Mouse (Mus musculus): ENCODE measurements around the gene Mrps16.

The Mrps16 gene

GRCm38 (mm10) chr14:20368271-20368670 is 25.2 kb downstream of the Mrps16 start:
- in situ Hi-C loops (cut with MboI, MseI) = no loop called here

DNA sequence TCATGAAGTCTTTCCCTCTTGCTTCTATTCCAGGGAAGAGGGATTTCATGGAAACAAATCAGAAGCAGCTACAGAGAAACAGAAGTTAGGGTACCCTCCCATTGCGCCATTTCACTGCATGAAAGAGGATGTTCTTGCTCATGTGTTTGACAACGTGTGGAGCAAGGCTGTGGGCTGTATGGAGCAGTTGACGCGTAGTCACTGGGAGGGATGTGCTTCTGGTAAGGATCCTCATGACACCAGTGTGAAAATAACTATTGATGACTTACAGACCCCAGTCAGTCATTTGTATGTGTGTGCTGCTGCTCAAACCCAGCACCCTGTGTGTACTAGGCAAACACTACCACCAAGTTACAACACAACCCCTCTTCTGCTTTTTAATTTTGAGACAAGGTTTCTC is 30.2 kb downstream of the Mrps16 start:
- in situ Hi-C loops (cut with MboI, MseI) = no loop called here

- in situ Hi-C loops (cut with MboI, MseI) = no loop called here
Observed at GRCm38 (mm10) chr14:20347991-20348541, 45.4 kb downstream of the Mrps16 start, which contains the start of the genes Ecd and Fam149b. Gene Ecd (minus strand): TSS chr14:20348121. Gene Fam149b (plus strand): TSS chr14:20348162.

GRCm38 (mm10) chr14:20347441-20347990 is 45.9 kb downstream of the Mrps16 start:
- in situ Hi-C loops (cut with MboI, MseI) = no loop called here

- in situ Hi-C loops (cut with MboI, MseI) = no loop called here
Observed at GRCm38 (mm10) chr14:20345885-20346284, 47.5 kb downstream of the Mrps16 start.

- in situ Hi-C loops (cut with MboI, MseI) = no loop called here
Observed at GRCm38 (mm10) chr14:20340866-20341265, 52.6 kb downstream of the Mrps16 start.

GRCm38 (mm10) chr14:20340149-20340548 is 53.3 kb downstream of the Mrps16 start:
- in situ Hi-C loops (cut with MboI, MseI) = no loop called here

DNA sequence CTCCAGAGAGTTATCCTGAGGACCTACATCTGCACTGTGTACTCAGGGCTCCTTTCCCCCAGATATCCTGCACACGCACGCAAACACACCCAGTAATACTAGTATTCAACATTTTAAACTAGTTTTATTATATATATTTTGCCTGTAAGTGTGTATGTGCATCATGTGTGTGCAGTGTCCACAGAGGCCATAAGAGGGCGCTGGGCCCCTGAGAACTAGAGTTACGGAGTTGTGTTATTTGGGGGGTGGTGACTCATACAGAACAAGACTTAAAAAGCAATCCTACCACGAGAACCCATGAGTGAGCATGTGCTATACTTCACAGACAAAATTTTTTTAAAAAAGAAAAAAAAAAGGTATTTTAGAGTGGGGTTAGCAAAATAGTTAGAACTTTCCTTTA is 54.0 kb downstream of the Mrps16 start:
- in situ Hi-C loops (cut with MboI, MseI) = no loop called here
